Mouse (Mus musculus): ENCODE results near the gene Mrm3.

Gene Mrm3

DNA sequence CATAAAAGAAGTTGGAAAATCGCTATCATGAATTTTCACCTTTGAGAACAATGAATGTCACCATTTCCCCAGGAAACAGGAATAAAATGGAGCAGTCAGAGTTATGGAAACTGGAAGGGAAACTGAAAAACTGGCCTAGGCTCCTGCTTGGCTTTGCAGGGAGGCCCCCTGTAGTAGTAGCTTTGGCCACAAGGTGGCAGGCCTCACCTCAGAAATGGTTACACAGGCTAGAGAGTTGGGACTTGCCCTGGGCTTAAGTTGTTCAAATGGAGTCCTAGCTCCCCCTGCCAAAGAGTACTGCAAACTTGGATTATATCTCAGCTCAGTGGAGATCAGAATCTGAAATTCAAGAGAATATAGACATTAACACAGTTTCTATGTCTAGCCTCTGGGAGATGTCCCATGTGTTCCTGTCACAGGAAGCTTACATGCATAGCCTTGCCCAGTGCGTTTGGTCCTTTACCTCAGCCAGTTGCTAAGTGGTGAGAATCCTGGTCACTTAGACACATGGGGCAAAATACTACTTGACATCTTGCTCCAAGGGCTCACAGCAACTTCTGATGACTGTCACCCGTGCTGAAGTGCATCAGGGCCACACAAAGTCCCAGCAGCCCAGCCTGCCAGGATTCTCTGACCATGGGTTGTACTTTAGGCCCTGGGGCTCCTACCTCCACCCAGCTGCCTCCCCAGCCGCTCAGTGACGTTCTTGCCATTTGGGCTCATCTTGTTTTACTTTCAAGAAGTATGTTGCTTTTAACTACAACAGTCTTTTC is 9.8 kb downstream of the Mrm3 start:
- peak; percentile 76 for DNase-seq

DNA sequence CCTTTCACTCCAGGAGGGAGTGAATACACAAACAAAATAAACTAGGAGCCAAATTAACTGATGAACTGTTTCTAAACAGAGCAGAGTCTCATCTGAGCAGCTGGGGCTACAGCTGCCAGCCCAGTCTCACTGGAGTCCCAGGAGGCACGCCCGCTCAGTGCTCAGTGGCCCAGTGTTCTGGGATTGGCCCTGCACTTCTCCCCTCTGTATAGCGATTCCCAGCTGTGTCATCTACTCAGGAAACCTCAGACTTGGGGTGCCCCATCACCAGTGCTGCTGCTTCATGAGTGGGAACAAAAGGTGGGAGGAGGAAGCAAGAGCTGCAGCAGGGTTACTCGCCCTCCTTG is 10.4 kb downstream of the Mrm3 start:
- DNase-seq = no peak

DNA sequence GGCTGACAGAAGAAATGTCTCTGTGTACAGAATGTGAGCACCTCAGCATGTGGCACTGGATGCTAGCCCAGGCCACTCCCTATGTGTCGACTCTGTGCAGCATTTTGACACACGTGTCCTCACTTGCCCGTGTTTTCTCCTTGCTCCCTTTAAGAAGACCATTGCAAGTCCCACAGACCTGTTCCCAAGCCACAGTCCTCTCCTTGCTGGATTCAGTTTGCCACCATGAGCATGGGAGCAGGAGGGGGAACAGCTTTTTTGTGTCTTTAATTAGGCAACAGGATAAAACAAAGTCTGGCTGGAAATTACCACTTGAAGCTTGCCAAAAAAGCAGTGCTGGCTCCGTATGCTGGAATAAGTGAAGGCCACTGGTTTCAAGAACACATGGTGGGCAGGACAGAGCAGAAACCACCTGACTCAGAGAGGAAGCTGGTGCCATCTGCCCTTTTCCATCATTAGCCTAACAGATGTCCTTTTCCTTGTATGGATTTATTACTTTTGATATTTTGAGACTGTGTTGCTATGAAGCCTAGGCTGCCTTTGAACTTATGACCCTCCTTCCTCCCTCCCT is 12.0 kb downstream of the Mrm3 start:
- no peak for DNase-seq

DNA sequence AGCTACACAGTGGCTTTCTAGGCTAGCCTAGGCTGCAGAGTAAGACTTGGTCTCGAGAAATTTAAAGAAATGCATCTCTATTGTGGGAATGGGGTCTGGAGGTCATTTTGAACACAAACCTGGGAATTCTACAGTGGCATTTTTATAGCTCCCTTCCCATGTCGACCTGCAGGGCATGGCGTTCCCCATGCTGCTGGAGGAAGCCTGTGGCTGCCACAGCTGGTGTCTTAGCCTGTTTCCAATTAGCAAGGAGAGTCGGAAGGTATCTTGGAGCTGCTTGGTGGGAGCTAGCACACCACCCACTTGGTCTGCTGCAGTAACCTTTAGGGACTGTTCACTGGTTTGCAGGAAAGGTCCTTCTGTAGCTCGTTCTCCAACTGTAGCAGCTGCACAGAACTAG is 12.6 kb downstream of the Mrm3 start:
- no peak for DNase-seq

DNA sequence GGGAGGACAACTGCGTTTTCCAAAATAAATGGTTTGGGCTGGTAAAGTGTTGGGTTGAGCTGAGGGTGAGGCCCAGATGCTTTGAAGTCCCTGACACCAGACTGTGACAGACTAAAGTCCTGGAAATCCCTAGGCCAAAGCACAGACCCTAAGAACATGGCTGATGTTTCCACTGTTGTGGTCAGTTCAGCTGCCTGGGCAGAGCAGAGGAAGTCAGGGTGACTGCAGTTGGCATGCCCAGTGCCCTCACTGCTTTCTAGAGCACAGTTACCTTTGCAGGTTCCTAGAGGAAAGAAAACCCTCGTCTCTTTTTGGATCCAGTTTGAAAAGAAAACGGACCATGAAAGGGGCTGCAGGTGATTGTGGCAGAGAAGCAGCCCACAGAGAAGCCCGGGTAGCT is 13.9 kb downstream of the Mrm3 start:
- DNase-seq = no peak

DNA sequence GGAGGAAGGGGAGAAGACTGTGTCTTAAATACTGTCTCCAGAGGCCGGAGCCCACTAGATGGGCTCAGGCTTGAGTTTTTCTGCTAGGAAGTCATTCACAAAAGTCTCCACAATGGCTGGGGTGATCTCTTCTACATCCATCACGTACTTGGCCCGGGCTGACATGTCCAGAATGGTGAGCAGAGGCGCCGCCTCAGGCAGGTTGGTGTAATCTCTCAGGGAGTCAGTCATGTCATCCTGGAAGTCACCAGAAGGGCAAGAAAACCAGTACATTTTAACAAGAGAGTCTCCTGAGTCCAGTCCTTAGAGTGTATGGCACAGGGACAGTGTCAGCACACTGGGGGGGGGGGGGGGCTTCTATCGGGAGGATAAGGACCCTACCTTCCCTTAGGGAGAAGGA is 15.0 kb downstream of the Mrm3 start:
- DNase-seq = no peak

DNA sequence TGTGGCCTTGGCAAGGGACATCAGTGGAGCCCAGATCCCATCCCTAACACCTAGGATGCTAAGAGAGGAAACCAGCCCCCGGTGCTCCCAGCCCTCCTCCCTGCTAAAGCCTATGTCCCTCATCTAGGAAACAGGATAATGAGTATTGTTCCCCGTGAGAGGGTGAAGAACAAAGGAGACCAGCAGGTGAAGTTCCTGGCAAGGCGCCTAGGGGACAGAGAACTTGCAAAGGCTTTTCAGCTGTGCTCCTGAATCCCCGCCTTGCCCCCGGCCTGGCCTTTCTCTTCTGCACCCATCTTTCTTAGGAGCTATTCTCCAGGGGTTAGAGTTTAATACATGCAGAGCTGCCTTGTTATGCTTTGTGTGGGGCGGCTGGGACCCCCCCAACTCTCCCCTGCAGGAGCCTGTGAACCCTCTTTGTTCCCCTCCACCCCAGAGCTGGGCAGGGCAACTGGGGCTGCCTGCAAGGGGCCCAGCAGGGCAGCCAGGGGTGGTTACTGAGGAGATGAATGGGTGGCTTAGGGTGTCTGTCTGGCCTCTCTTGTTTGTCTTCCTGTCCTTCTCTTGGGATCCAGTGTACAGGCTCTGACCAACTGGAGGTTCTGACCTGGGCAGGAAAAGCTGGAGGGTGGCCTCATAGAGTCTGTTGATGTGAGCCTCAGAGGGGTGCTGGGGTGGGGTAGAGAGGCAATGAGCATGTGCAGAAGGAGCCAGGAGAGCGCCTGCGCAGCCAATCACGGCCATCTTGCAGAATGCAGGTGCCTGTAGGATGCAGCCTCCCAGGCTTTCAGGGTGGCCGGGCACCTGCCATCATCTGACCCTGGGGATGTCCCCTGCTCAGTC is 16.9 kb downstream of the Mrm3 start:
- no peak for DNase-seq

DNA sequence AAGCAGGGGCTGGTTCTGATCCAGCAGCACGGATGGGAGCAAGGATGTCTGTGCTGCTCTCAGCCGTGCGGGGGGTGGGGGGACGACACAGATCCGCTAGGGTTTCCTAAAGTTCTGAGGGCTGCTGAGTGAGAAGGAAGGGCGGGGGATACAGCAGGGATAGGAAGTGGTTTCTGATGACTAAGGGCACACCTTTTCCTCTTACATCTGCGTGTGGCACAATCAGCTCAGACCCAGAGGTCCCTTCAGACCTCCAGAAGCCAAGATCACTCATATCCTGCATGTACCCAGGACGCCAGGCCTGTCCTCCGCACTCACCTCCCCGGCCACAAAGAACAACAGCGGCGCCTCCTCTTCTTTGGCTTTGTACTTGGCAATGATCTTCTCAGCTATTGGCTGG is 17.7 kb downstream of the Mrm3 start:
- DNase-seq = no peak

DNA sequence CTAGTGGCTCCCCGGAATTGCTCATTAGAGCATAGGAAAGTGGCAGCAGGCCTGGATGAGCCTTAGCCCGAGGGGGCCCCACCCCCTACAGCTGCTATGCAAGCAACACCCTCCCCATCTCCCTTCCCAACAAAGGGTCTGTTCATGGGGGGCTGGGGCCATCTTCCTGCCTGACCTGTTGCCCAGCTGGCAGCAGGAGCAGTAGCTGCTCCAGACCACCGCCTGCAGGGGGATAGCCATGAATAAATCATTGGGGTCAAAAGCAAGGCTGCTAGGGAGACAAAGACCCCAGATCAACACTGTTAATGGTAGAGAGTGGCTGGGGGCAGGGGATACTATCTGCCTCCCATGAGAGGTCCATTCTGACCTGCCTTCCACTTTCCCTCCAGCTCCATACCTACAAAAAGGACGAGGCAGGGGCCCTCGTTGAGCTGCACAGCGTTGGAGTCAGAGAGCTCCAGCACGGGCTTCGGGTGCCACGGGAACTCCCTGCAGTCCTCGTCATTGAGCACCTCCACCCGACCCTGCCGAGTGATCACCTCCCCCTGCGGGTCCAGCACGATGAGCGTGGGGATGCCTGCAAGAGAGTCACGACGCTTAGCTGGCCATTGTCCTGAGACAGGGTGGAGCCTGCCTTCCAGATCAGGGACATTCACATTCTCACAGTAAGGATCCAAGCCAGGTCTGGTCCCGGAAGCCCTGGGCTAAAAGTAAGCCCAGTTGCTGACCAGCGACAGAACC is 19.3 kb downstream of the Mrm3 start:
- DNase-seq = no peak

DNA sequence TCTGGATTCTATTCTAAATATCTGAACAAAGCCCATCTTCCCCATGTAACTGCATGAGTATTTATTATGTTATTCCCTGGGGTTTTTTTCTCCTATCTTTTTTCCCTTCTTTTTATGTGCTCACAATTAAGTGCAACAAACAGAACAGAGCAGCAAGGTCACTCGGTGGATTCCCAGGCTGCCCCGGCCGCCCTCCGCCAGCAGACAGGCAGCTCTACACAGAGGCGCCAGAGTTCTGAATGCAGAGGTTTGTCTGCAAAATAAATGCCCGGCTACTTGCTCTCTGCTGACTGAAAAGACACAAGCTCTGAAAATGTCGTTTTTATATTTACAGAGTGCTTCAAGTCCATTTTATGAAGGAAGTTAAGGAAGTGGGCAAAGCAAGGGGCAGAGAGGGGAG is 24.0 kb downstream of the Mrm3 start:
- no peak for DNase-seq

DNA sequence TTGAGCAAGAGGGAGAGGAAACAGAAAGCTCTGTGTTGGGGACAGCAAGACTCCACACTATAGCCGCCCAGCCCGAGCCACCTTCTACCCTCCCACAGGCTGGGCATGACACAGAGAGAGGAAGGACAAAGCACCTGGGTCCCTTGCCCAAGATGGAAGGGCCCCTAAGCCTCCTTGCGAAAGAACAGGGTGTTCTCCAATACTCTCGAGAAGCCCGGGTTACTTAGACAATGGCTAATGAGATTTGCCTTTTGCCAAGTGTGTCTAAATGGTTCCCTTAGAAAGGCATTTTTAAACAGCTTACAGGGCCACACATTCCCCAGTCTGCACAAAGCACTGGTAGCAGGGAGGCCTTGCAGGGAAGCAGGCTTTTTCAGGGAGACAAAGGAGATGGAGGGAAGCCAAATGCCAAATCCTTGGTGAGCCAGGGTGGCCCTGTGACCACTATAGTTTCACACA is 24.5 kb downstream of the Mrm3 start:
- DNase-seq = no peak

DNA sequence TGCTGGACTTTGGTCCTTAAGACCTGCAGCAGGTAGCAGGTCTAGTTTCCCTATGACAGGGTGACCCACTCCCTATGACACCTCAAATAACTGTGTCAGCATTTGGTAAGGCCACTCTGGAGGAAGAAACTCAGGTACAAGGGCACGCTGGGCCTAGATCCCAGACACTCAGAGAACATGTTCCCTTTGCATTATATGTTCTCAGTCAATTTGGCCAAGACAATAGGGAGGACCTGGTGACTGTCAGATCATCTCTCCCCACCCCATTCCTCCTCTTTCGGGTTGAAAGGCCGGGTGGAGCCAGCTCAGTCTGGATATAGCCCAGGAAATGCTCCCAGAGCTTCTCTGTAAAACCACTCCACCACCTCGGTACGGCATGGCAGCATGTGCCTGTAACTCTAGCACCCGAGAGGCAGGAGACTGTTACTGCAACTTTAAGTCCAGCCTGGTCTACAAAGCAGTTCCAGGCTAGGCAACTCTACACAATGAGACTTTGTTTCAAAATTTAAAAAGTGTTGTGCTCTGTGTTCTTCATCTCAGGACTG is 25.1 kb downstream of the Mrm3 start:
- DNase-seq = no peak

DNA sequence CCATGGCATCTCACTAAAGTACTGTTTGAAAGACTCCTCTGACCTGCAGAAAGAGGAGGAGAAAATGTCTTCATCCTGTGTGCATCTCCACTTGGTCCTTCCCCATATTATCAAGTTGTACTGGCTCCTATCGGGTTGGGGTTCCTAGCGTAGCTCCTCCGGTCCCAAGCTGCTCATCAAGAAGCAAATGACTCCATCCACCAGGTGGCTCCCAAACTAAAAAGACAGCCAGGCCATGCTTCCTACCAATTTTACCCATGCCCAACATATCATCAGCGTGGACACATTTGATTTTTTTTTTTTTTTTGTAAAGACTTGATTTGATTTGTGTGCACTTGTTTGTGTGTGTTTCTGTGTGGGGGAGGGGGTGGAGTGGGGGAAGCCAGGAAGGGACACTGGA is 28.9 kb downstream of the Mrm3 start:
- no peak for DNase-seq

DNA sequence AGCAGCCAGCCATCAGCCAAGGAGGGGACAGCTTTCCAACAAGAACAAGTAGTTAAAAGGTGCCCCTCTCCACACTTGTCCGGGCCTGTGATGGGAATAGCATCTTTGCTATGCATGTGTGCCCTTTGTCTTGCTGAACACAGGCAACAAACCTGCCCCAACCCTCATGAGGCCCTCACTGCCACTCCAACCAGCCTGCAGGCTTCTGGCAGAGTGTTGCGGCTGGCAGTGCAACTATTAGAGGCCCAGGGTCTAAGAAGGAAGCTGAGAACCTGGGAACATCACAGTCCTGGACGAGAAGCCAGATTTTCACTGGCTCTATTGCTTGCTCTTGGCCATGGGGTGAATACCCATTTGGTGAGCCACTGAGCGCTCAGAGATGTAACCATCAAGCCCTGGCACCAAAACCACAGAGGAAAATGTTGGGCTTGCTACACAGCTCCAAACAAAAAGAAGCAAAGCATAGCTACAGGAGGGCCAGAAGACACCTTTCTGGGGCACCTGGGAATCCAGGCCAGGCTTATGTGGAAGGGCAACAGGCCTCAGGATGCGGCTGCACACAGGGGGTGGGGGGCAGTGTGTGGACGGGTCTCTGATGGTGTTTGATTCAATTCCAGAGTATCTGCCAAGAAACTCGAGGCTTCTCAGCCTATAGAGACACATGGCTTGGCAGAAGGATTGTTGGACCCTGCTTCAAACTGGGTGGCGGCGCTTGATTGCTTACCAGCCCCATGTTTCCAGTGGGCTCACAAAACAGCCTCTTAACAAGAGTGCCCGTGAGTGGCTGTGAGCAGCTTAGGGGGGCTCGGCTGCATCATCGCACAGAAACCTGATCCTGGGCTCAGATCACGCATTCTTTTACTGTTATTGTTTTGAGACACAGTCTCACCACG is 35.7 kb downstream of the Mrm3 start:
- DNase-seq = no peak

DNA sequence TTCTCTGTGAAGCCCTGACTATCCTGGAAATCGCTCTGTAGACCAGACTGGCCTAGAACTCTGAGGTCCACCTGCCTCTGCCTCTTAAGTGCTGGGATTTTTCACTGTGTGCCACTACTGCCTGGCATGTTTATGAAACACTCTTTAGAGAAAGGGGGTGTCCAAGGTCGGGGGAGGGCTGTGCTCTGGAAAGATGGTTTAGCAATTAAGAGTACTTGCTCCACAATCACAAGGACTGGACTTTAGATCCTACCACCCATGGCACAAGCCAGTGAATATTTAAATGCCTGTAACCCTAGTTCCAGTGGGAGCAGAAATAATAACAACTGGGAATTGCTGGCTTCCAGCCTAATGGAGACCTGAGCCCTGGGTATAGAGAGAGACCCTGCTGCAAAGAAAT is 36.5 kb downstream of the Mrm3 start:
- no peak for DNase-seq

DNA sequence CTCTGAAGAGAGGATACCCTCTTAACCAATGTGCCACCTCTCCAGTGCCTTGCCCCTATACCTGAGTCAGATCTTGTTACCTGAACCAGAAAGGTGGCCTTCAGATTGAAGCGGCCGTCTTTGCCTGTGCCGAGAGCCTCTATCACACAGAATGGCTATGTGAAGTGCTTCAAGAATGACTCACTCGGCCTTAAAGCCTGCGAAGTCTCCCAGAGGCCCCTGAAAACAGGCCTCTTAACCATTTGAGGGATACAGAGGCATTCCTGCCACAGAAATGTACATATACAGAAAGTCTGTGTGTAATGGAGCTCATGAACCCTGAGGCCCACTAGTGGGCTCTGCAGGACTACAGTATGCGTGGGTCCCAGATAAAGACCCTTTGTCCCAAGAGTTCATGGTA is 40.3 kb downstream of the Mrm3 start:
- no peak for DNase-seq

DNA sequence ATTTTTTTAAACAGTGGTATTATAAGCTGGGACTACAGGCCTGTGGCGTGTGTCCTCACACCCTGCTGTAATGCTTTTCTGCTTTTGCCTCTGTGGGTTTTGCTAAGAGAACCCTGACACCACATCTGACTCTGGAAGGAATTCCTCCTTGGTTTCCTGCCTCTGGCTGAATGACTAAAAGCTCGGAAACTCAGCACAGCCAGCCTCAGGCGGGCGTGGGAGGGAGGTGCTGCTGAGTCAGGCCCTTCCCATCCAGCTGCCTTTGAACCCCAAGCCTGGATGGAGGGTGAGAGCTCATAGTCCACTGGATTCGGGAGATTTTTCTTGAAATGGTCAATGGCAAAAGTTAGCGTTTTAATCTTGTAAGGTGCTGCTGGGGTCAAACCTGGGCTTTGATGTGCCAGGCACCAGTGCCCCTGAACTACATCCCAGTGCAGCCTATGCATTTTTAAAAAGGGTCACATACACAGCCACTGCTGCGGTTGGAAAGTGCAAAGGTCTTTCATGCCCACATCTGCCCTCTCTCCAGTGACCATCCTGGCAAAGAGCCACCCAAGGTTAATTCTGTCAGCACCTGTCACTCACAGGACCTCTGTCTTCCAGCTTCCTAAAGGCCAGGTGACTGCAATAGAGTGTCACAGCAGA is 42.0 kb downstream of the Mrm3 start:
- DNase-seq = peak; percentile 15

DNA sequence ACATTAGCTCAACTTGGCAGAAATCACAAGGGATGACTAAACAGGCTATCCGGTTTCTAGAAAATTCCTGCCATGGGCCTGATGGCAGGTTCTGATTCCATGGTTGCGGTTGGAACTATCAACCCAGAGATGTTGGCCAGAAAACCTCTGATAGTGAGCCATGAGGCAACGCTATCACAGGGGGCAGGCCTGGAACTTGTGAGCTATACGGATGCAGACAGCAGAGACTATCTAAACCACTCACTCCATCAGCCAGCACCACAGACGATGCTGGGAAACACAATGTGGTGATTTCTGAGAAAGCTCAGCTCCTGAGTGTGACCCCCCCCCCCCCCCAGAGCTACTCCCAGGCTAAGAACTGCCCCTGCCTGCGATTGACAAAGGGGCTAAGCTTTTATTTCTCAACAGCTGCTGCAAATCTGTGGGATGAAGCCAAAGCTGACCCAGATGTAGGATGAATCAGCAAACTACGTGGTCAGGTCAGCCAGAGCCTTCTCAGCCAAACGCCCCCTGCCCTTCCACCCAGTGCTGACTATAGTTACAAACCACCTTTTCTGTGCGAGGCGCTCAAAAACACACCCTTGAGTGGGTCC is 43.1 kb downstream of the Mrm3 start:
- DNase-seq = no peak

DNA sequence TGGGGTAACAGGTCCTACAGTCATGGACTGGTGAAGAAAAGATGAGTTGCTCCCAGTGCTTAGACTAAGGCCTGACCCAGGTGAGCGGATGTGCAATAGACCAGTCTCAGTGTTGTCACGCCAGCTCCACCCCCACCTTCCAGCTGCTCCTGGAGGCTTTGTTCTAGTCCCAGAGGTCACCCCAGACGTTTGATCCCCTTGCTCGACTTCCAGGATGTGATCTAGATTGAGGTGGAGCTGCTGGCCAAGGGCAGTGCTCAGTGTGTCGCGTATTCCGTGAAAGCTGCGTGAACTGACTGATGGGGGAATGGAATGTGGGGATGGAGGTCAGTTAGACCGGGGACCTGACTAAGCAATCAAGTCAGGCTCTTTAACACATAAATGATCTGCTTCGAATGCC is 43.8 kb downstream of the Mrm3 start:
- DNase-seq = no peak

DNA sequence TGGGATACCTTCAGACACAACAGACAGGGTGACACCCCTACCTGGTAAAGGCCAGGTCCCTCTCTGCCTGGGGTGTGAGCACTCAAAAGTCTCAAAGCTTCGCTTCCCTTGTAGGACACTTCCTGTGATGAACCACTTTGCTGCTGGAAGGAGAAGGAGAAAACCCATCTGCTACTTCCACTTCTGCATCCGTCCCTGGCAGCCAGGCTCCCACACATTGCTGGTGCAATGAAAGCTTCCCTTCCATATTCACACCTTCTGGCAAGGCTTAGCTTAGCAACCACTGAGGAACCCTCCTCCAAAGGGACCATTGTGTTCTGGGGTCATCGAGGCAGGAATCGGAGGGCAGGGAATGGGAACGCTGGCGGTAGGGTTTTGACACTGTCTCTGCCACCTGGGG is 45.1 kb downstream of the Mrm3 start:
- DNase-seq = peak; percentile 35

DNA sequence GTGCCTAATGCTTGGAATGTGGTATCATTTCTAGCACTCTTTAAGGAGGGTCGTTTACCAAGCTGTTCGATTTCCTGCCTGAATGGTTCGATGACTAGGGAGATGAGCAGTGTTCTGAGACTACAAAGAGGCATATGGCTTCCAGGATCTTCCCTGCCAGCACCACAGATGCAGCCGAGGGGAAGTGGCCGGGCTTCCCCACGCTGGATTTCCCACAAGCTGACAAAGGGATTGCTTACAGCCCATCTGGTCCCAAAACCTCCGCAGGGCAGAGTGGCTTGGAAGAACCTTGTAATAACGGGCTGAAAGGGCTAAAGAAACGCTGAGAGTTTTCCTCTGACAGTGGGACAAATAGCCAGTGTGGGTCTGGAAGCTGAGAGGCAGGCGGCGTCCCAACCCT is 46.9 kb downstream of the Mrm3 start:
- peak; percentile 34 for DNase-seq

All from right cerebral cortex, postnatal 25 days (tissue).